11 mouse cellular contexts compared by ENCODE assay signal in genomic region chr16:87405001-87405400, GRCm38 (mm10). TPM values are rescaled to one million over a fixed set of nuclear protein-coding genes. Genes with fewer than 3 reads are reported as not detected.
DNase-seq lines count a peak whose midpoint lies in the region; ATAC-seq and TF ChIP-seq lines count a peak whose summit lies in the region.
"Had no signal": no experiment of that assay in that cellular context is flagged by ENCODE, and none has a peak within 500 bp of the region (broad histone marks: within the 10 kb centered on the region; RNA-seq: fewer than 3 reads in every experiment).

No protein-coding gene starts in this region.

- H3K4me3 ChIP-seq in embryonic facial prominence, embryonic 11.5 days (ENCODE audit: low read depth, low read length), result no peak overlapping the region
- no peak overlapping the region for H3K4me3 ChIP-seq in embryonic facial prominence, embryonic 10.5 days
- no peak overlapping the region for H3K4me3 ChIP-seq in ES-E14 (ENCODE audit: insufficient read depth in 1 of 2, low read depth in 1 of 2, low read length in 2 of 2, poor library complexity in 1 of 2, severe bottlenecking in 1 of 2)
- H3K4me3 ChIP-seq: heart, embryonic 15.5 days; neural tube, embryonic 12.5 days had no signal

- no peaks in the 10 kb centered on the region for H3K4me1 ChIP-seq in embryonic facial prominence, embryonic 11.5 days (ENCODE audit: control insufficient read depth, insufficient read depth, low read length)
- H3K4me1 ChIP-seq in embryonic facial prominence, embryonic 10.5 days, result no peaks in the 10 kb centered on the region
- 0 out of 4 replicates have a peak, but pooled peaks cover 0 to 2% of the 10 kb centered on the region in 2 experiments for H3K4me1 ChIP-seq in ES-E14 (ENCODE audit: control insufficient read depth in 2 of 2, insufficient read depth in 2 of 2, low read length in 2 of 2, poor library complexity in 1 of 2)
- H3K4me1 ChIP-seq: heart, embryonic 15.5 days; neural tube, embryonic 12.5 days had no signal

- H3K9me3 ChIP-seq in embryonic facial prominence, embryonic 11.5 days (replicated peaks; ENCODE audit: control insufficient read depth, low read length), result no peaks in the 10 kb centered on the region
- no peaks in the 10 kb centered on the region for H3K9me3 ChIP-seq in embryonic facial prominence, embryonic 10.5 days
- H3K9me3 ChIP-seq in ES-E14 (ENCODE audit: control insufficient read depth, insufficient read depth, low read depth, low read length), result no peaks in the 10 kb centered on the region
- H3K9me3 ChIP-seq: heart, embryonic 15.5 days; neural tube, embryonic 12.5 days had no signal

- no peaks in the 10 kb centered on the region for H3K27me3 ChIP-seq in embryonic facial prominence, embryonic 11.5 days (ENCODE audit: control insufficient read depth, insufficient read depth, low read length)
- no peaks in the 10 kb centered on the region for H3K27me3 ChIP-seq in embryonic facial prominence, embryonic 10.5 days (replicated peaks; ENCODE audit: low read depth, poor library complexity, severe bottlenecking)
- H3K27me3 ChIP-seq: heart, embryonic 15.5 days; neural tube, embryonic 12.5 days had no signal

- 83% methylated on average over 3 of the region's 3 CpGs for WGBS in embryonic facial prominence, embryonic 11.5 days
- WGBS in embryonic facial prominence, embryonic 10.5 days, result 78% methylated on average over 3 of the region's 3 CpGs

- no peak for ATAC-seq in embryonic facial prominence, embryonic 11.5 days (replicated peaks; ENCODE audit: insufficient number of reproducible peaks, low FRiP score, low TSS enrichment, low read depth)
- ATAC-seq in inflammation-experienced regulatory T-cells, adult 6 months, result peak; percentile 44
- ATAC-seq in megakaryocyte, adult 5-6 weeks (ENCODE audit: poor library complexity, severe bottlenecking), result peak; percentile 99
- ATAC-seq: activated CD4-positive, CD25-positive, alpha-beta regulatory T cell, adult 4 months had no signal

- in situ Hi-C loops in ES-E14 (cut with MboI; ENCODE audit: low sequenced_read_pairs in 2 of 2, unreplicated experiment in 2 of 2), result no loop called here

- H3K4me2 ChIP-seq in embryonic facial prominence, embryonic 11.5 days (ENCODE audit: low read depth, low read length), result no peak overlapping the region
- H3K4me2 ChIP-seq: heart, embryonic 15.5 days; neural tube, embryonic 12.5 days had no signal

- no peak overlapping the region for H3K27ac ChIP-seq in embryonic facial prominence, embryonic 11.5 days (replicated peaks; ENCODE audit: low read depth, low read length)
- H3K27ac ChIP-seq in embryonic facial prominence, embryonic 10.5 days (replicated peaks), result no peak overlapping the region
- no peak overlapping the region for H3K27ac ChIP-seq in ES-E14 (ENCODE audit: insufficient read depth, low read depth, low read length, poor library complexity, severe bottlenecking)
- H3K27ac ChIP-seq: heart, embryonic 15.5 days; neural tube, embryonic 12.5 days had no signal

- H3K9ac ChIP-seq in embryonic facial prominence, embryonic 11.5 days (replicated peaks; ENCODE audit: low read length), result no peak overlapping the region
- no peak overlapping the region for H3K9ac ChIP-seq in ES-E14 (ENCODE audit: insufficient read depth, low read depth, low read length, poor library complexity, severe bottlenecking)
- H3K9ac ChIP-seq: heart, embryonic 15.5 days; neural tube, embryonic 12.5 days had no signal

- DNase-seq in embryonic facial prominence, embryonic 11.5 days (ENCODE audit: low spot score), result peak; percentile 8
- DNase-seq in embryonic facial prominence, embryonic 10.5 days (ENCODE audit: low spot score), result no peak
- peak; percentile 88 for DNase-seq in ES-E14 (ENCODE audit: low read depth, low spot score)
- no peak for DNase-seq in urinary bladder, postnatal 36 days (ENCODE audit: low spot score in 2 of 2)
- DNase-seq in heart, adult 8-10 months (ENCODE audit: low spot score), result no peak
- DNase-seq in adrenal gland, postnatal 25 days, result no peak

- peaks cover 4% of the 10 kb centered on the region for H3K36me3 ChIP-seq in embryonic facial prominence, embryonic 11.5 days (replicated peaks; ENCODE audit: control insufficient read depth, insufficient read depth, low read depth, low read length)
- peaks cover 97% of the 10 kb centered on the region for H3K36me3 ChIP-seq in embryonic facial prominence, embryonic 10.5 days (replicated peaks)
- peaks cover 28% of the 10 kb centered on the region for H3K36me3 ChIP-seq in ES-E14 (ENCODE audit: control insufficient read depth, insufficient read depth, low read length, poor library complexity, severe bottlenecking)

TF ChIP-seq in ES-E14, 5 proteins besides CTCF, POLR2A, EP300 and RAD21:
- TF ChIP-seq CHD2 (IDR thresholded peaks at IDR 0.05; ENCODE audit: low read depth, low read length) (no peak), MAFK (IDR thresholded peaks at IDR 0.05; ENCODE audit: insufficient read depth, low read depth, low read length) (no peak), ZC3H11A (IDR thresholded peaks at IDR 0.05; ENCODE audit: borderline replicate concordance, low read depth, low read length) (peak; percentile 9; the same call in 1 of the 2 replicates)

RNA-seq across cellular contexts. Expression of gene Ltn1, which starts 27.4 kb away (rescaled TPM):
- 31.4 and 32.4 TPM in 2 replicates for polyA plus RNA-seq in embryonic facial prominence, embryonic 11.5 days (2014; fragmentation: Nextera tagmentation; extraction: Ambion mirVana)
- polyA plus RNA-seq in embryonic facial prominence, embryonic 10.5 days (2016; fragmentation: Nextera tagmentation; extraction: Ambion mirVana), result 30.5 and 33.7 TPM in 2 replicates
- 21.8 and 22.7 TPM in 2 replicates for total RNA-seq in ES-E14 (2012; rRNA removed)
- polyA plus RNA-seq in inflammation-experienced regulatory T-cells, adult 6 months (2017; shearing (Covaris generic)), result 10 to 100 TPM; 29.4 to 30.9 (median 30.0) TPM
- total RNA-seq in megakaryocyte, adult 5-6 weeks (2015), result 22.2 and 23.6 TPM in 2 replicates
- 21.9 and 22.1 TPM in 2 replicates for total RNA-seq in megakaryocyte, adult 5-6 weeks (2017)
- total RNA-seq in heart, adult 8-10 months (2022), result 10 to 100 TPM; 20.4 to 22.8 (median 21.1) TPM
- total RNA-seq in adrenal gland, postnatal 25 days (2021), result 32.9 and 38.9 TPM in 2 replicates

RNA-seq across cellular contexts. Expression of gene Rwdd2b, which starts 35.4 kb away (rescaled TPM):
- polyA plus RNA-seq in embryonic facial prominence, embryonic 11.5 days (2014; fragmentation: Nextera tagmentation; extraction: Ambion mirVana), result 12.7 and 14.7 TPM in 2 replicates
- 11.3 and 12.7 TPM in 2 replicates for polyA plus RNA-seq in embryonic facial prominence, embryonic 10.5 days (2016; fragmentation: Nextera tagmentation; extraction: Ambion mirVana)
- total RNA-seq in ES-E14 (2012; rRNA removed), result 3.2 and 4.6 TPM in 2 replicates
- 10 to 100 TPM in 1 of 3 experiments, 1 to 10 TPM in 2; 7.1 to 14.5 (median 7.4) TPM for polyA plus RNA-seq in inflammation-experienced regulatory T-cells, adult 6 months (2017; shearing (Covaris generic))
- total RNA-seq in megakaryocyte, adult 5-6 weeks (2015), result 7.0 and 7.8 TPM in 2 replicates
- 9.9 and 12.1 TPM in 2 replicates for total RNA-seq in megakaryocyte, adult 5-6 weeks (2017)
- 1 to 10 TPM; 4.9 to 6.4 (median 5.5) TPM for total RNA-seq in heart, adult 8-10 months (2022)
- 6.9 and 8.8 TPM in 2 replicates for total RNA-seq in adrenal gland, postnatal 25 days (2021)

RNA-seq across cellular contexts. Expression of gene Usp16, which starts 49.5 kb away (rescaled TPM):
- 42.4 and 44.2 TPM in 2 replicates for polyA plus RNA-seq in embryonic facial prominence, embryonic 11.5 days (2014; fragmentation: Nextera tagmentation; extraction: Ambion mirVana)
- 38.3 and 42.8 TPM in 2 replicates for polyA plus RNA-seq in embryonic facial prominence, embryonic 10.5 days (2016; fragmentation: Nextera tagmentation; extraction: Ambion mirVana)
- total RNA-seq in ES-E14 (2012; rRNA removed), result 47.1 and 51.0 TPM in 2 replicates
- polyA plus RNA-seq in inflammation-experienced regulatory T-cells, adult 6 months (2017; shearing (Covaris generic)), result 10 to 100 TPM; 45.9 to 61.9 (median 60.5) TPM
- 49.7 and 73.0 TPM in 2 replicates for total RNA-seq in megakaryocyte, adult 5-6 weeks (2015)
- total RNA-seq in megakaryocyte, adult 5-6 weeks (2017), result 57.2 and 90.2 TPM in 2 replicates
- 10 to 100 TPM; 29.3 to 45.0 (median 37.9) TPM for total RNA-seq in heart, adult 8-10 months (2022)
- 70.9 and 72.4 TPM in 2 replicates for total RNA-seq in adrenal gland, postnatal 25 days (2021)

RNA-seq across cellular contexts. Expression of gene N6amt1, which starts 51.0 kb away (rescaled TPM):
- polyA plus RNA-seq in embryonic facial prominence, embryonic 11.5 days (2014; fragmentation: Nextera tagmentation; extraction: Ambion mirVana), result 17.1 and 18.2 TPM in 2 replicates
- polyA plus RNA-seq in embryonic facial prominence, embryonic 10.5 days (2016; fragmentation: Nextera tagmentation; extraction: Ambion mirVana), result 23.3 and 24.0 TPM in 2 replicates
- total RNA-seq in ES-E14 (2012; rRNA removed), result 7.5 and 9.3 TPM in 2 replicates
- 10 to 100 TPM; 15.0 to 20.7 (median 18.1) TPM for polyA plus RNA-seq in inflammation-experienced regulatory T-cells, adult 6 months (2017; shearing (Covaris generic))
- total RNA-seq in megakaryocyte, adult 5-6 weeks (2015), result 9.1 and 9.5 TPM in 2 replicates
- 6.3 and 6.9 TPM in 2 replicates for total RNA-seq in megakaryocyte, adult 5-6 weeks (2017)
- total RNA-seq in heart, adult 8-10 months (2022), result 10 to 100 TPM; 20.0 to 21.2 (median 20.4) TPM
- 24.4 and 26.9 TPM in 2 replicates for total RNA-seq in adrenal gland, postnatal 25 days (2021)

Comparison
In these comparisons a context has a peak if more than half of its experiments do, and no peak if none do; other contexts are left out.
1. DNase-seq: peak in embryonic facial prominence, embryonic 11.5 days (single experiment) and ES-E14 (single experiment); none in embryonic facial prominence, embryonic 10.5 days (single experiment), urinary bladder, postnatal 36 days (0 of 2), heart, adult 8-10 months (single experiment) and adrenal gland, postnatal 25 days (single experiment).